Mouse (Mus musculus): ENCODE measurements around the gene Gm49380.

DNA sequence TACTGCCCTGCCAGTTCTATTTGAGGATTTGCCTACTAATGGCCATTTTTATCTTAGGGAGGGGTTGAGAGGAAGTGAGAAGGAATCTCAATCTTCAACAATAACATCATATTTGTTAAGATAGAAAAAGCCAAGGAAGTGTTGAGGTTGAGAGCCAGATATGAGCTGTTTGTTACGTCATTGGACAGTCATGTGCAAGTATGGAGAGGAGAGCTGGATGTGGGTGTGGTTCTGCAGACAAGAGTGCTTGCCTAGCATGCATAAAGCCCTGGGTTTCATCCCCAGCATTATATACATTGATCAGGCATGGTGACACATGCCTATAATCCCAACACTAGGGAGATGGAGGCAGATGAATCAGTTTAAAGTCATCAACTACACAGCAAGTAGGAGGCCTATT lies 59.4 kb downstream of the Gm49380 start:
- TF ChIP-seq CTCF (IDR thresholded peaks at IDR 0.05; ENCODE audit: low read depth, low read length) (no peak), POLR2A (IDR thresholded peaks at IDR 0.05; ENCODE audit: extremely low read depth, insufficient read depth, low read length) (no peak)

Data from liver, adult 2 months (tissue).